Mouse (Mus musculus) effector memory CD4-positive, alpha-beta T cell, adult 5 months (primary cell): ENCODE measurements around the gene Rnaseh1. TPM values are rescaled to one million over a fixed set of nuclear protein-coding genes. Genes with fewer than 3 reads are reported as not detected.

Experiments
- polyA plus RNA-seq: library from polyadenylated mRNA; unstranded; fragments of 100-300 nt; shearing (Covaris generic); gene quantifications from one replicate; pipeline ENCODE4 v1.2.1, GENCODE M21; 2017

Gene Rnaseh1
- 30.0 TPM for polyA plus RNA-seq

GRCm38 (mm10) chr12:28649141-28650110 is at the start of gene Rnaseh1:
Gene Rnaseh1, plus strand, starts transcription at chr12:28649602.

GRCm38 (mm10) chr12:28623195-28623594 is 26.2 kb upstream of the Rnaseh1 start, which contains the start of gene Colec11:
Gene Colec11, minus strand, starts transcription at chr12:28623377.

GRCm38 (mm10) chr12:28635535-28636476 is 13.6 kb upstream of the Rnaseh1 start, which contains the start of gene Rps7:
Gene Rps7, minus strand, starts transcription at chr12:28635953.

GRCm38 (mm10) chr12:28675121-28675924 is 25.9 kb downstream of the Rnaseh1 start, which contains the start of gene Adi1:
Gene Adi1, plus strand, starts transcription at chr12:28675231.

Other genes starting within 250 kb of the Rnaseh1 start
- not detected for gene Dcdc2c, start 97.2 kb upstream of the Rnaseh1 start, polyA plus RNA-seq
- gene Allc, start 67.1 kb upstream of the Rnaseh1 start, polyA plus RNA-seq = not detected
- gene Colec11, start 26.2 kb upstream of the Rnaseh1 start, polyA plus RNA-seq = not detected
- 950 TPM for gene Rps7, start 13.6 kb upstream of the Rnaseh1 start, polyA plus RNA-seq
- gene Adi1, start 25.6 kb downstream of the Rnaseh1 start, polyA plus RNA-seq = 52.7 TPM
- gene Trappc12, start 100.9 kb downstream of the Rnaseh1 start, polyA plus RNA-seq = 60.7 TPM
- gene Eipr1, start 102.2 kb downstream of the Rnaseh1 start, polyA plus RNA-seq = 37.5 TPM